Mouse (Mus musculus) cerebellum, adult (tissue): ENCODE results near the gene Hormad1.

Experiments
- ATAC-seq: cut with Nextera tagmentation; 2 replicates; pipeline ENCODE4 v1.9.2; 2017; ENCODE audit warnings: mild to moderate bottlenecking, moderate library complexity, mixed read lengths; ENCODE audit not compliant: insufficient number of reproducible peaks, low FRiP score, low TSS enrichment

Hormad1 gene

DNA sequence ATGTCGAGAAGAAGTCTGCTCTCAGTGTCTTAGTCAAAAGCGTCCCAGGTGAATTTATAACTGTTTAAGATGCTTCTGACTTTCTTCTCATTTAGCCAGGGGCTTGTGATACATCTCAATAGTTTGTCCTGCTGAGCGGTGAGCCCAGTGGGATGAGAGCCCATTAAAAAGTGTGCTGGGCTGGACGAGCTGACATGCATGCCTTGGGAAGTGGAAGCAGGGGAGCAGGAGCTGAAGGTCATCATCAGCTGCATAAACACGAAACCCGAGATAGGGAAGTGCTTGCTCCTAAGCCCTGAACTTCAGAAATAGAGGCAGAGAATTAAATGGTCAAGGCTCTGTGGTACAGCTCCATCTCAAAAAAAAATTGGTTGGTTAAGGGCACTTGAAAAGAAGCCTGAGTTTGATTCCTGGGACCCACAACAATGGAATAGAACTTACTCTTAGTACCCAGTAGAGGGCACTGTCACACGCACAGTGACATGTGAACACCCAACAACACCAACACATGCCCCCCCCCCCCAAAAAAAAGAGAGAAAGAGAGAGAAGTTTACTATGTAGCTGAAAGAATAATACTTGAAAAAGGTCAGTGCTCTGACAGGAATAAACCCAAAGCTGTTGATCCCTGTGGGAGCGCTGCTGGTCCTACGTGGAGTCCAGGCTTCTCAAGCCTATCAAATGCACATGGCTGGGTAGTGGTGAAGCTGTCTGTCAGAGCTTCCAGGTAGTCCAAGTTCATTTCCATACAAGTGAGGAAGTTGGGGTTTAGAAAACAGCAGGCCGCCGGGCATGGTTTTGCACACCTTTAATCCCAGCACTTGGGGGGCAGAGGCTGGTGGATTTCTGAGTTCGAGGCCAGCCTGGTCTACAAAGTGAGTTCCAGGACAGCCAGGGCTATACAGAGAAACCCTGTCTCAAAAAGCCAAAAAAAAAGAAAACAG, 73.4 kb downstream of the Hormad1 start:
- ATAC-seq: no peak

DNA sequence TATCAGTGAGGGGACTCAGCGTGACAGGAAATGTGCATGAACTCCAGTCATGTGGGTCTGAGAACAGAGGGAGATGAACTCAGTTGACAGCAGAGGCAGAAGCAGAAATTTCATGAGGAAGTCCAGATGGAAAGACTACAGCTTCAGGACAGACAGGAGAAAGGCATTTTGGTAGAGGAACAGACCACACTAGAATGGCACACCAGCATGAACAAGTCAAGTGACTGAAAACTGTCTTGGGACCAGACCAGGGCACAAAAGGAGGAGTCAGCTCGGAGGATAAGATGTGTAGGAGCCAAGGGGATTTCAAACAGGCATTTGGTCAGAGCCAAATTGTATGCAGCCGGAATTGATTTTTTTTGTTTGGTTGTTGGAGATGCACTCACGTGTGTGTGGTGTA, 76.2 kb downstream of the Hormad1 start:
- ATAC-seq: no peak

DNA sequence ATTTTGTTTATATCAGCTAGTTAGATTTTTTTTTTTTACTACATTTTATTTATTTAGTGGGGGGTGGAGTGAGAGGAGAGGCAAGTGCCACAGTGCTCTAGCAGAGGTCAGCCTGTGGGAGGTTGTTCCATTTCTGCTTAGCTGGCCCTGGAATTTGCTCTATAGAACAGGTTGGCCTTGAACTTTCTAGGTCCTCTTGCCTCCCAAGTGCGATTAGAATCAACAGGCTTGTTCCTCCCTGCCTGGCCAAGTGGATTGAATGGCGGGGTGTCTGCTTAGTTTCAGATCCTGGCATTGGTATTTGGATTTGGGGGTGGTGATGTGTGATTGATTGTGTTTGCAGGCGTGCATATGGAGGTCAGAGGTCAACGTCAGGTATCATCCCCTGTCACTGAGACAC, 76.6 kb downstream of the Hormad1 start:
- no peak for ATAC-seq
